Mouse (Mus musculus): ENCODE data around the gene Pola2. TPM values are rescaled to one million over a fixed set of nuclear protein-coding genes. Genes with fewer than 3 reads are reported as not detected.
A peak's percentile ranks its signal among the peaks of the same experiment; 100 is the strongest.

Pola2 gene
- polyA plus RNA-seq, 1 experiment from 2014 or later = 19.4 TPM

DNA sequence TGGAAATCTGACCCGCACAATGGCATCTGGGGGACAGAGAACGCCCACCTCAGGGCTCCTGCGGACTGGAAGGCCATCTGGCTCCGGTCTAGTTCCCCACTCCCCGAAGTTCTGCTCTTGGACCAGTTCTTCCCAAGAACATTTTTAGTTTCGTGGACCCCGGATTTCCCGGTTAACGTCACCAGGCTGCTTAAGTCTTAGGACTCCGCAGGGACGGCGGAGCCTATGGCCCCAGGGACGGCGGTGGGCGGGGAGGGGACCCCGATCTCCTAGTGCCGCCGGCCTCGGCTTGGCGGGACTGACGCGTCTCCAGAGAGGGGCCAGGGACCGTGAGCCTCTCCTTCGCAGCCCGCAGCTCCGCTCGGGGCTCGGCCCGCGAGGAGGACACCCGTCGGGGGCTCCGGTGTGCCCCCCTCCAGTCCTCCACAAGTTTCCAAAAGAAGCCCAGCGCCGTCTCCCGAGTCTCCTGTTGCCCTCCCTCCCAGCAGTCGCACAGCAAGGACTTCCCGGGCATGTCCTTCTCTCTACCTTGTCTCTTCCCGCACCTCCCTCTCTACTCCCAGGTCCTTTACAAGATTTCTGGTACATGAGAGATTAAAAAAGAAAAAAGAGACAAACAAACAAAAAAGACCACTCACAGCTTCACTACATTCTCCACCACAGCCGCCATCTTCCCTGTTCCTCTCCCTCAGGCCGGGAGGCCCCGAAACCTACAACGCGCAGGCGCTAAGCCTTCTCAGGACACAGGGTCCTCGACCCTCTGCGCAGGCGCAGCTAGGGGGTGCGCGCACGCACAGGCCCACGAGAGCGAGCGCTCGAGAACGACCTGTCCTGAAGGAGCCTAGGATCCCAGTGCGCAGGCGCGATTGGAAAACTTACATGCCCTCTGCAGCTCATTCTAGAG, 51.6 kb downstream of the Pola2 start:
- Histone ChIP-seq H3K27ac (ENCODE audit: low read length) (peak overlapping the region; percentile 80), H3K27me3 (ENCODE audit: control insufficient read depth, insufficient read depth, low read depth, low read length) (no peaks in the 10 kb centered on the region), H3K4me3 (ENCODE audit: low read depth, low read length) (peak overlapping the region; percentile 94), H3K4me1 (ENCODE audit: control insufficient read depth, insufficient read depth, low read length) (peaks cover 28% of the 10 kb centered on the region), H3K36me3 (ENCODE audit: control insufficient read depth, insufficient read depth, low read length) (peaks cover 10% of the 10 kb centered on the region), H3K9ac (ENCODE audit: low read depth, low read length) (peak overlapping the region; percentile 89), H3K4me2 (ENCODE audit: low read length) (peak overlapping the region; percentile 93), H3K9me3 (replicated peaks; ENCODE audit: control insufficient read depth, low read length, poor library complexity, severe bottlenecking) (no peaks in the 10 kb centered on the region)
- peak; percentile 94 for ATAC-seq
- under 1% methylated on average over 58 of the region's 59 CpGs for WGBS

GRCm38 (mm10) chr19:5911430-5912102, 52.4 kb downstream of the Pola2 start:
- H3K9me3 ChIP-seq (replicated peaks; ENCODE audit: control insufficient read depth, low read length, poor library complexity, severe bottlenecking) = no peaks in the 10 kb centered on the region
- peak overlapping the region; percentile 94 for H3K4me3 ChIP-seq (ENCODE audit: low read depth, low read length)
- peaks cover 28% of the 10 kb centered on the region for H3K4me1 ChIP-seq (ENCODE audit: control insufficient read depth, insufficient read depth, low read length)
- peak overlapping the region; percentile 80 for H3K27ac ChIP-seq (ENCODE audit: low read length)
- WGBS = 4% methylated on average over 14 of the region's 14 CpGs
- H3K27me3 ChIP-seq (ENCODE audit: control insufficient read depth, insufficient read depth, low read depth, low read length) = no peaks in the 10 kb centered on the region
- H3K36me3 ChIP-seq (ENCODE audit: control insufficient read depth, insufficient read depth, low read length) = peaks cover 7% of the 10 kb centered on the region
- H3K9ac ChIP-seq (ENCODE audit: low read depth, low read length) = peak overlapping the region; percentile 89
- peak overlapping the region; percentile 93 for H3K4me2 ChIP-seq (ENCODE audit: low read length)
- no peak for ATAC-seq

GRCm38 (mm10) chr19:5910221-5910620, 53.8 kb downstream of the Pola2 start:
- no peaks in the 10 kb centered on the region for H3K27me3 ChIP-seq (ENCODE audit: control insufficient read depth, insufficient read depth, low read depth, low read length)
- no peaks in the 10 kb centered on the region for H3K9me3 ChIP-seq (replicated peaks; ENCODE audit: control insufficient read depth, low read length, poor library complexity, severe bottlenecking)
- H3K4me1 ChIP-seq (ENCODE audit: control insufficient read depth, insufficient read depth, low read length) = peaks cover 28% of the 10 kb centered on the region
- no peak for ATAC-seq
- 40% methylated on average over 6 of the region's 6 CpGs for WGBS
- H3K4me2 ChIP-seq (ENCODE audit: low read length) = peak overlapping the region; percentile 93
- H3K4me3 ChIP-seq (ENCODE audit: low read depth, low read length) = peak overlapping the region; percentile 25
- H3K36me3 ChIP-seq (ENCODE audit: control insufficient read depth, insufficient read depth, low read length) = peaks cover 13% of the 10 kb centered on the region; the same call in 1 of the 2 replicates
- H3K9ac ChIP-seq (ENCODE audit: low read depth, low read length) = peak overlapping the region; percentile 63
- H3K27ac ChIP-seq (ENCODE audit: low read length) = peak overlapping the region; percentile 64

- H3K4me1 ChIP-seq (ENCODE audit: control insufficient read depth, insufficient read depth, low read length) = peaks cover 23% of the 10 kb centered on the region
- no peak overlapping the region for H3K4me3 ChIP-seq (ENCODE audit: low read depth, low read length)
Measured at GRCm38 (mm10) chr19:5907275-5907674, 56.7 kb downstream of the Pola2 start.

DNA sequence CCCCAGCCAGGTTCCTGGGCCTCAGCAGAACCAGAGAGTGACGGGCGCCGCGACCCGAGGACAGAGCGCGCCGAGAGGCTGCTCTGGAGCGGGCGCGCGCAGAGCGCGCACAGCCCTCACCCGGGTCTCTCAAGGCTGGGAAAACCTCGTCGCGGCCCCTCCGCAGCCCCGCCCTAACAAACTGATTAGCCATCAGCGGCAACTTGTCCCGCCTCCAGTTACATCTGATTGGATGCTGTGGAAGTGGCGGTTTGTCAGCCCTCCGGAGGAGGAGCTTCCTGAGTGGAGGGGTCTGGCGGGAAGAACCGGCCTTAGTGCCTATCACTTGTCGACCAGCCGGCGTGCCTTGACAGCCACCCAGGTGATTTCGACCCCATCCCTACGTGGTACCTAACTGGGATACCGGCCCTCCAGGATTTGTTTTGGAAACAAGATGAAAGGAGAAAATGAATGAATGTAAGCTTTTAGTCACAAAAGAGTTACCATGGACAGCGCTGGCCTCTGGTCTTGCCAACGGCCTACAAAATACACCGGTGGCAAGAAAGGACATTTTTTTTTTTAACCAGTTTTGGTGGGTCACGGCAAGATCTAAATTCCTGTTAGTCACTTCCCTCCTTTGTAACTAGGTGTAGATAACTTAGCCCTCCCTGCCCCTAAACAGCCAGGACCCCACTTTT, 69.9 kb downstream of the Pola2 start, which contains the start of gene Tigd3:
TSS of gene Tigd3 (minus strand) at position 148 of the 677 bp plus-strand sequence.
- peak within 1 kb of the TSS; percentile 79 for H3K4me2 ChIP-seq (ENCODE audit: low read length)
- peak; percentile 96 for ATAC-seq
- WGBS = 5% methylated on average over 33 of the region's 36 CpGs
- peak within 1 kb of the TSS; percentile 86 for H3K27ac ChIP-seq (ENCODE audit: low read length)
- H3K4me1 ChIP-seq (ENCODE audit: control insufficient read depth, insufficient read depth, low read length) = peaks cover 25% of the 10 kb centered on the region
- peak within 1 kb of the TSS; percentile 69 for H3K4me3 ChIP-seq (ENCODE audit: low read depth, low read length)
- no peaks in the 10 kb centered on the region for H3K27me3 ChIP-seq (ENCODE audit: control insufficient read depth, insufficient read depth, low read depth, low read length)
- H3K9ac ChIP-seq (ENCODE audit: low read depth, low read length) = peak within 1 kb of the TSS; percentile 91
- H3K36me3 ChIP-seq (ENCODE audit: control insufficient read depth, insufficient read depth, low read length) = peaks cover 21% of the 10 kb centered on the region; the same call in 1 of the 2 replicates
- no peaks in the 10 kb centered on the region for H3K9me3 ChIP-seq (replicated peaks; ENCODE audit: control insufficient read depth, low read length, poor library complexity, severe bottlenecking)

More at GRCm38 (mm10) chr19:5907275-5907674, 56.7 kb downstream of the Pola2 start:
- Histone ChIP-seq H3K9me3 (replicated peaks; ENCODE audit: control insufficient read depth, low read length, poor library complexity, severe bottlenecking) (no peaks in the 10 kb centered on the region), H3K27ac (ENCODE audit: low read length) (no peak overlapping the region), H3K9ac (ENCODE audit: low read depth, low read length) (no peak overlapping the region), H3K4me2 (ENCODE audit: low read length) (no peak overlapping the region), H3K27me3 (ENCODE audit: control insufficient read depth, insufficient read depth, low read depth, low read length) (no peaks in the 10 kb centered on the region), H3K36me3 (ENCODE audit: control insufficient read depth, insufficient read depth, low read length) (peaks cover 37% of the 10 kb centered on the region)
- WGBS = 92% methylated on average over 3 of the region's 3 CpGs
- no peak for ATAC-seq

DNA sequence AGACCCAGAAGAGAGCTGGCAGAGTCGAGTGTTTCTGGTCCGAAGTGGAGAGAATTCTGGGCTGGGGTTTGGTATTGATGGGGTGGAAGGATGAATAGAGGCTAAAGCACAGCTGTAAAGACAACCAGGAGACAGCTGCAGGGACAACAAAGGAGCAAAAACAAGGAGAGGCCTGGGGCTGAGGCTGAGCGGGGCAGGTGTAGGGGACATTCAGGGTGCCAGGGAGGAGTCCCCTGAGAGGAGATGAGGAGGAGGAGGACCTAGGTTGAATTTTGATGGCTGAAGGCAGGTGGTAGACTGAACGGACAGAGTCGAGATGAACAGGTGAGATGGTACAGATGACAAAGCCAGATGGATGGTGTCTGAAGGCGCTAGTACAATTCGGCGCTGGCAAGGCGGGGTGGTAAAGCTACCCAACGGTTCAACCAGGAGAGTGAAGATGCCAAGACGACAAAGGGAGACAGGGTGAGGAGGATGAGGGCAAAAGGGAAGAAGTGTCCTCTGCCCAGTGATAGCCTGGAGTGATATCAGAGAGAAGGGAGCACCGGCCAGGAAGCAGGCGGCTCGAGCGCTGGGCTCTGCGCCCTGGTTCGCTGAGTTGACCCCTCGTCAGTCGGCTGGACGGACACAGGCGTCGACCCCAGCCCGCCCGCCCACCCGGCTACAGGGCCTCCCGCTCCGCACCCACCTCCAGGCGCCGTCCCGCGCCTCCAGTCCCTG, 70.6 kb downstream of the Pola2 start:
- Histone ChIP-seq H3K4me2 (ENCODE audit: low read length) (peak overlapping the region; percentile 79), H3K27me3 (ENCODE audit: control insufficient read depth, insufficient read depth, low read depth, low read length) (no peaks in the 10 kb centered on the region), H3K4me1 (ENCODE audit: control insufficient read depth, insufficient read depth, low read length) (peaks cover 25% of the 10 kb centered on the region), H3K9ac (ENCODE audit: low read depth, low read length) (peak overlapping the region; percentile 91), H3K27ac (ENCODE audit: low read length) (peak overlapping the region; percentile 86), H3K4me3 (ENCODE audit: low read depth, low read length) (peak overlapping the region; percentile 69), H3K9me3 (replicated peaks; ENCODE audit: control insufficient read depth, low read length, poor library complexity, severe bottlenecking) (no peaks in the 10 kb centered on the region), H3K36me3 (ENCODE audit: control insufficient read depth, insufficient read depth, low read length) (peaks cover 18% of the 10 kb centered on the region; the same call in 1 of the 2 replicates)
- 11% methylated on average over 18 of the region's 31 CpGs for WGBS
- peak; percentile 66 for ATAC-seq

GRCm38 (mm10) chr19:5892735-5893134, 71.3 kb downstream of the Pola2 start:
- ATAC-seq = no peak
- peak overlapping the region; percentile 69 for H3K4me3 ChIP-seq (ENCODE audit: low read depth, low read length)
- 91% methylated on average over 13 of the region's 13 CpGs for WGBS
- H3K27ac ChIP-seq (ENCODE audit: low read length) = peak overlapping the region; percentile 86
- H3K9me3 ChIP-seq (replicated peaks; ENCODE audit: control insufficient read depth, low read length, poor library complexity, severe bottlenecking) = no peaks in the 10 kb centered on the region
- no peaks in the 10 kb centered on the region for H3K27me3 ChIP-seq (ENCODE audit: control insufficient read depth, insufficient read depth, low read depth, low read length)
- H3K4me2 ChIP-seq (ENCODE audit: low read length) = peak overlapping the region; percentile 79
- H3K36me3 ChIP-seq (ENCODE audit: control insufficient read depth, insufficient read depth, low read length) = peaks cover 15% of the 10 kb centered on the region; the same call in 1 of the 2 replicates
- peaks cover 25% of the 10 kb centered on the region for H3K4me1 ChIP-seq (ENCODE audit: control insufficient read depth, insufficient read depth, low read length)
- H3K9ac ChIP-seq (ENCODE audit: low read depth, low read length) = peak overlapping the region; percentile 91

DNA sequence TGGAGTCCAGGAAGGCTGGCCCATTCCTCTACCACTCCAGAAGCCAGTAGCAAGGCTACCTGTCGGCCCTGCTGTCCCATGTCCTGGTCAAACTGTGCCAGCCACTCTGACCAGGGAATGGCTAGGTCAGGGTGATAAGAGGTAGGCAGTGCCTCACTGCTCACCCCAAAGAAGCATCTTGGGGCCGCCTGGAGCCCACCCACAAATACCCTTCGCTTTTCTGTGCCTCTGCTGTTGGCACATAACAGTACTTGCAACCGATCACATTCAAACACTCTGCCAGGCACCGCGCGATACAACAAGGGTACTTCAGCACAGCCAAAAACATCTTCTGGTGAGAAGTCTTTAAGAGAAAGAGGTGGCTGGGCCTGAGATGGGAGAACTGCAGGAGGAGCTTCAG, 71.7 kb downstream of the Pola2 start:
- no peak overlapping the region for H3K27ac ChIP-seq (ENCODE audit: low read length)
- 96% methylated on average over 7 of the region's 7 CpGs for WGBS
- H3K9me3 ChIP-seq (replicated peaks; ENCODE audit: control insufficient read depth, low read length, poor library complexity, severe bottlenecking) = no peaks in the 10 kb centered on the region
- no peak overlapping the region for H3K4me2 ChIP-seq (ENCODE audit: low read length)
- peaks cover 25% of the 10 kb centered on the region for H3K4me1 ChIP-seq (ENCODE audit: control insufficient read depth, insufficient read depth, low read length)
- no peak overlapping the region for H3K4me3 ChIP-seq (ENCODE audit: low read depth, low read length)
- ATAC-seq = no peak
- no peak overlapping the region for H3K9ac ChIP-seq (ENCODE audit: low read depth, low read length)
- H3K36me3 ChIP-seq (ENCODE audit: control insufficient read depth, insufficient read depth, low read length) = peaks cover 13% of the 10 kb centered on the region; the same call in 1 of the 2 replicates
- H3K27me3 ChIP-seq (ENCODE audit: control insufficient read depth, insufficient read depth, low read depth, low read length) = no peaks in the 10 kb centered on the region

Data from midbrain, embryonic 16.5 days (tissue).